Mouse (Mus musculus): Measurements from ENCODE around the gene Kdelr2. TPM values are rescaled to one million over a fixed set of nuclear protein-coding genes. Genes with fewer than 3 reads are reported as not detected.

The Kdelr2 gene
- polyA plus RNA-seq, 1 experiment from 2014 or later: 451 TPM

DNA sequence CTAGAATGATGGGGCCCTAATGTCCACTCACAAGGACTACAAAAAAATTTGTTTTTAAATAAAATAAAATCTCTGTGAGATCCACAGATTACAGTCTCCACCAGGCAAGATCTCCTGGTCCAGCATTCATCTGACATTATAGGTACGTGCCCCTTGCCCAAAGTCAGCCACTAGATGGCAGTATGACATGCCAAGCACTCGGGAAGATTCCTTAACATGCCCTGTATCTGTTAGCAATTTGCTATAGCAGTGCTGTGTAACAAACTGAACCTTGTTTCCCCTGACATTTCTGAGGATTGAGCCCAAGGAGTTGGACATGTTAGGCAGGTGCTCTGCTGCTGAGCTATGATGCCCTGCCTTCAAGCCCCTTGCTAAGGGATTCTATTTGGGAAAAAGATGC, 8.0 kb upstream of the Kdelr2 start:
- no peaks in the 10 kb centered on the region for H3K4me1 ChIP-seq (replicated peaks; ENCODE audit: control insufficient read depth, insufficient read depth, low read length)
- no peaks in the 10 kb centered on the region for H3K27me3 ChIP-seq (replicated peaks; ENCODE audit: control insufficient read depth, insufficient read depth, low read length)
- no peak overlapping the region for H3K4me3 ChIP-seq (ENCODE audit: low read depth, low read length)
- 45% methylated on average over 2 of the region's 2 CpGs for WGBS
- H3K4me2 ChIP-seq (replicated peaks; ENCODE audit: low read depth): no peak overlapping the region
- H3K27ac ChIP-seq (ENCODE audit: low read depth, low read length): no peak overlapping the region
- H3K9me3 ChIP-seq (ENCODE audit: control insufficient read depth): no peaks in the 10 kb centered on the region
- no peaks in the 10 kb centered on the region for H3K36me3 ChIP-seq (ENCODE audit: control insufficient read depth, insufficient read depth)
- peak; percentile 81 for TF ChIP-seq CTCF (IDR thresholded peaks at IDR 0.05; ENCODE audit: low read depth)
- no peak for ATAC-seq
- H3K9ac ChIP-seq (ENCODE audit: low read depth, low read length): no peak overlapping the region

DNA sequence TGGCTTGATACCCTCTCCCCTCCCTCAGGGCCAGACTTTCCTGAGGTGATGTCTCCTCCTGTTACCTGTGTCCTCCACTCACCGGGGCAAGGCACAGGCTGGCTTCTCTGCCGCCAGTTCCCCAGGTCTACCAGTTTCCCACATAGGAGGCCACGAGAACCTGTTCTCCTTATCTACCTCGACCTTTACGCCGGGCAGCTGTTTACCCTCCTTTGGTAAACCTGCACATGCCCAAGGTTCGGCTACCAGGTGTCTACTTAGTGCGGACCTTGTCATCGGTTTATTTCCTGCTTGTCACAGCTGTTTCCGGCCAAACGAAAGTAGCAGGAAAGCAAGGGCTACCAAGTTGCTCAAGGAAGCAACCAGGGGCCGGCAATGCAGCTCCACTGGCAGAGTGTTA, 3.1 kb upstream of the Kdelr2 start:
- peak; percentile 87 for ATAC-seq
- Histone ChIP-seq H3K27me3 (replicated peaks; ENCODE audit: control insufficient read depth, insufficient read depth, low read length) (no peaks in the 10 kb centered on the region), H3K4me1 (replicated peaks; ENCODE audit: control insufficient read depth, insufficient read depth, low read length) (peaks cover 4% of the 10 kb centered on the region; the same call in 1 of the 2 replicates), H3K4me2 (replicated peaks; ENCODE audit: low read depth) (peak overlapping the region; percentile 45), H3K27ac (ENCODE audit: low read depth, low read length) (peak overlapping the region; percentile 84), H3K36me3 (ENCODE audit: control insufficient read depth, insufficient read depth) (no peaks in the 10 kb centered on the region), H3K9ac (ENCODE audit: low read depth, low read length) (no peak overlapping the region), H3K9me3 (ENCODE audit: control insufficient read depth) (no peaks in the 10 kb centered on the region), H3K4me3 (ENCODE audit: low read depth, low read length) (no peak overlapping the region)
- 40% methylated on average over 12 of the region's 12 CpGs for WGBS
- TF ChIP-seq CTCF (IDR thresholded peaks at IDR 0.05; ENCODE audit: low read depth): no peak

GRCm38 (mm10) chr5:143401556-143401955, 2.1 kb upstream of the Kdelr2 start:
- WGBS: 40% methylated on average over 2 of the region's 2 CpGs
- no peak for ATAC-seq
- no peak for TF ChIP-seq CTCF (IDR thresholded peaks at IDR 0.05; ENCODE audit: low read depth)
- Histone ChIP-seq H3K9me3 (ENCODE audit: control insufficient read depth) (no peaks in the 10 kb centered on the region), H3K4me3 (ENCODE audit: low read depth, low read length) (no peak overlapping the region), H3K4me1 (replicated peaks; ENCODE audit: control insufficient read depth, insufficient read depth, low read length) (peaks cover 4% of the 10 kb centered on the region; the same call in 1 of the 2 replicates), H3K9ac (ENCODE audit: low read depth, low read length) (no peak overlapping the region), H3K27me3 (replicated peaks; ENCODE audit: control insufficient read depth, insufficient read depth, low read length) (no peaks in the 10 kb centered on the region), H3K27ac (ENCODE audit: low read depth, low read length) (peak overlapping the region; percentile 84; the same call in 1 of the 2 replicates), H3K4me2 (replicated peaks; ENCODE audit: low read depth) (no peak overlapping the region), H3K36me3 (ENCODE audit: control insufficient read depth, insufficient read depth) (peaks cover 7% of the 10 kb centered on the region; the same call in 1 of the 2 replicates)

DNA sequence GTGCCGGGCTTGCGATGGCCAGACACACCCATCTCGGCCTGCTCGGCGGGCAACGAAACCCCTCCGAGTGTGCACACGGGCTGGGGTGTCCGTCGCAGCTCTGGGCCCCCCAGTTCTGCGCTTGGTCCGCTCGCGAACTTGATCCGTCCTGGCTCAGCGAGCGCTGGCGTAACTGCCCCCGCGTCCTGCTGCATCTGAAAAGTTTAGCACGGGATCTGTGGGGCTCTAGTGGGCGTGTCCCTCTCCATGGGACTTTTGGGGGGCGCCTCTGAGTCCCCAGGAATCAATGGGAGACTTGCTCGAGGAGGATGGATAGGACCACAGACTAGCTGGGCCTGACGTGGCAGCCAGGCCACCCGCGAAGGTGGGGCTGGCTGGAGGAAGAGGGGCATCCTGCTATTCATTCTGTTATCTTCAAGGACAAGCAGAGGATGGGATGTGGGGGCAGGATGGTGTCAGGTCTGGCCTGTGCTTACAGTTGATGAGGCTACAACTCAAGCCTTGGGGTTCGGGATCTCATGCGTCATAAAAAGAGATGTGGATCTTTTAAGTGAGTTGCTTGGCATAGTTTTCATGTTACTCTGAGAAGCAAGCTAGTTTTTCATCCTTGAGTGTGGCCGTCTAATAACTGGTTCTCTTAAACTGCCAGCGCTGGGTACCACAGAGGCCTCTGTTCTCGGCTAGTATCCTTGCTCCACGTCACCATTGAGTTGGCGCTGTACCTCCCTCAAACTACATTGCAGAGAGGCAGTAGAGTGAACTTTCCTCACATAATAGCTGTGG, 701 bp downstream of the Kdelr2 start:
- H3K27me3 ChIP-seq (replicated peaks; ENCODE audit: control insufficient read depth, insufficient read depth, low read length): no peaks in the 10 kb centered on the region
- 2% methylated on average over 34 of the region's 34 CpGs for WGBS
- H3K9me3 ChIP-seq (ENCODE audit: control insufficient read depth): no peaks in the 10 kb centered on the region
- TF ChIP-seq CTCF (IDR thresholded peaks at IDR 0.05; ENCODE audit: low read depth): no peak
- peak overlapping the region; percentile 97 for H3K27ac ChIP-seq (ENCODE audit: low read depth, low read length)
- peak overlapping the region; percentile 90 for H3K4me3 ChIP-seq (ENCODE audit: low read depth, low read length)
- H3K36me3 ChIP-seq (ENCODE audit: control insufficient read depth, insufficient read depth): peaks cover 17% of the 10 kb centered on the region
- H3K9ac ChIP-seq (ENCODE audit: low read depth, low read length): peak overlapping the region; percentile 94
- H3K4me2 ChIP-seq (replicated peaks; ENCODE audit: low read depth): peak overlapping the region; percentile 65
- H3K4me1 ChIP-seq (replicated peaks; ENCODE audit: control insufficient read depth, insufficient read depth, low read length): peaks cover 4% of the 10 kb centered on the region; the same call in 1 of the 2 replicates
- no peak for ATAC-seq

GRCm38 (mm10) chr5:143405200-143405599, 1.6 kb downstream of the Kdelr2 start:
- Histone ChIP-seq H3K9ac (ENCODE audit: low read depth, low read length) (no peak overlapping the region), H3K4me3 (ENCODE audit: low read depth, low read length) (peak overlapping the region; percentile 90; the same call in 1 of the 2 replicates), H3K36me3 (ENCODE audit: control insufficient read depth, insufficient read depth) (peaks cover 21% of the 10 kb centered on the region), H3K27me3 (replicated peaks; ENCODE audit: control insufficient read depth, insufficient read depth, low read length) (no peaks in the 10 kb centered on the region), H3K4me1 (replicated peaks; ENCODE audit: control insufficient read depth, insufficient read depth, low read length) (peaks cover 8% of the 10 kb centered on the region; the same call in 1 of the 2 replicates), H3K27ac (ENCODE audit: low read depth, low read length) (peak overlapping the region; percentile 67), H3K9me3 (ENCODE audit: control insufficient read depth) (no peaks in the 10 kb centered on the region), H3K4me2 (replicated peaks; ENCODE audit: low read depth) (peak overlapping the region; percentile 65)
- ATAC-seq: peak; percentile 58
- 40% methylated on average over 9 of the region's 9 CpGs for WGBS
- peak; percentile 38 for TF ChIP-seq CTCF (IDR thresholded peaks at IDR 0.05; ENCODE audit: low read depth)

GRCm38 (mm10) chr5:143406548-143406947, 2.9 kb downstream of the Kdelr2 start:
- Histone ChIP-seq H3K36me3 (ENCODE audit: control insufficient read depth, insufficient read depth) (peaks cover 22% of the 10 kb centered on the region), H3K4me1 (replicated peaks; ENCODE audit: control insufficient read depth, insufficient read depth, low read length) (peaks cover 5% of the 10 kb centered on the region; the same call in 1 of the 2 replicates), H3K9me3 (ENCODE audit: control insufficient read depth) (no peaks in the 10 kb centered on the region), H3K4me2 (replicated peaks; ENCODE audit: low read depth) (no peak overlapping the region), H3K4me3 (ENCODE audit: low read depth, low read length) (no peak overlapping the region), H3K27me3 (replicated peaks; ENCODE audit: control insufficient read depth, insufficient read depth, low read length) (no peaks in the 10 kb centered on the region), H3K9ac (ENCODE audit: low read depth, low read length) (no peak overlapping the region), H3K27ac (ENCODE audit: low read depth, low read length) (no peak overlapping the region)
- TF ChIP-seq CTCF (IDR thresholded peaks at IDR 0.05; ENCODE audit: low read depth): no peak
- no peak for ATAC-seq
- WGBS: 88% methylated on average over 9 of the region's 9 CpGs

Measured in intestine, postnatal 0 days (tissue).